Mouse (Mus musculus): ENCODE results near the gene Stc2.

Stc2 gene

GRCm38 (mm10) chr11:31369648-31370286 is at the start of gene Stc2:
TSS of gene Stc2 (minus strand) at chr11:31370074.
- DNase-seq (ENCODE audit: low read depth, low spot score), result peak; percentile 52

- DNase-seq (ENCODE audit: low read depth, low spot score), result no peak
Measured at GRCm38 (mm10) chr11:31417071-31417470, 47.2 kb upstream of the Stc2 start.

GRCm38 (mm10) chr11:31412376-31412775 is 42.5 kb upstream of the Stc2 start:
- DNase-seq (ENCODE audit: low read depth, low spot score), result no peak

- DNase-seq (ENCODE audit: low read depth, low spot score), result no peak
Measured at GRCm38 (mm10) chr11:31406736-31407135, 36.9 kb upstream of the Stc2 start.

GRCm38 (mm10) chr11:31403080-31403479 is 33.2 kb upstream of the Stc2 start:
- DNase-seq (ENCODE audit: low read depth, low spot score), result no peak

GRCm38 (mm10) chr11:31398604-31399003 is 28.7 kb upstream of the Stc2 start:
- no peak for DNase-seq (ENCODE audit: low read depth, low spot score)

GRCm38 (mm10) chr11:31396638-31397417 is 27.0 kb upstream of the Stc2 start:
- no peak for DNase-seq (ENCODE audit: low read depth, low spot score)

GRCm38 (mm10) chr11:31394026-31394425 is 24.2 kb upstream of the Stc2 start:
- no peak for DNase-seq (ENCODE audit: low read depth, low spot score)

GRCm38 (mm10) chr11:31392340-31392739 is 22.5 kb upstream of the Stc2 start:
- no peak for DNase-seq (ENCODE audit: low read depth, low spot score)

- no peak for DNase-seq (ENCODE audit: low read depth, low spot score)
Measured at GRCm38 (mm10) chr11:31388890-31389289, 19.0 kb upstream of the Stc2 start.

- no peak for DNase-seq (ENCODE audit: low read depth, low spot score)
Measured at GRCm38 (mm10) chr11:31387526-31387925, 17.7 kb upstream of the Stc2 start.

- DNase-seq (ENCODE audit: low read depth, low spot score), result no peak
Measured at GRCm38 (mm10) chr11:31386571-31386970, 16.7 kb upstream of the Stc2 start.

- DNase-seq (ENCODE audit: low read depth, low spot score), result no peak
Measured at GRCm38 (mm10) chr11:31383968-31384367, 14.1 kb upstream of the Stc2 start.

- no peak for DNase-seq (ENCODE audit: low read depth, low spot score)
Measured at GRCm38 (mm10) chr11:31382145-31382544, 12.3 kb upstream of the Stc2 start.

- DNase-seq (ENCODE audit: low read depth, low spot score), result no peak
Measured at GRCm38 (mm10) chr11:31373438-31373837, 3.6 kb upstream of the Stc2 start.

- DNase-seq (ENCODE audit: low read depth, low spot score), result no peak
Measured at GRCm38 (mm10) chr11:31372206-31372605, 2.3 kb upstream of the Stc2 start.

GRCm38 (mm10) chr11:31371256-31371838 is 1.5 kb upstream of the Stc2 start:
- no peak for DNase-seq (ENCODE audit: low read depth, low spot score)

GRCm38 (mm10) chr11:31370436-31371230 is 759 bp upstream of the Stc2 start:
- DNase-seq (ENCODE audit: low read depth, low spot score), result no peak

- DNase-seq (ENCODE audit: low read depth, low spot score), result no peak
Measured at GRCm38 (mm10) chr11:31368965-31369647, 768 bp downstream of the Stc2 start.

- no peak for DNase-seq (ENCODE audit: low read depth, low spot score)
Measured at GRCm38 (mm10) chr11:31368252-31368964, 1.5 kb downstream of the Stc2 start.

- no peak for DNase-seq (ENCODE audit: low read depth, low spot score)
Measured at GRCm38 (mm10) chr11:31366827-31367226, 3.0 kb downstream of the Stc2 start.

Measured in brain, embryonic 18.5 days (tissue).